Mouse (Mus musculus) ES-E14 (cell line): Measurements from ENCODE around the gene Cdk5rap1. TPM values are rescaled to one million over a fixed set of nuclear protein-coding genes. Genes with fewer than 3 reads are reported as not detected.

Source experiments
- DNase-seq: peaks from one replicate; pipeline ENCODE4 v3.0.0-alpha.2; 2013; ENCODE audit warnings: low read depth, low spot score
- H3K27ac ChIP-seq: 2 replicates; pipeline ENCODE4 v1.5.1; 2012; ENCODE audit warnings: low read depth, mild to moderate bottlenecking, low read length, moderate library complexity, mixed read lengths; ENCODE audit not compliant: poor library complexity, insufficient read depth, severe bottlenecking
- H3K36me3 ChIP-seq: 2 replicates; pipeline ENCODE4 v1.6.1; 2012; ENCODE audit warnings: mild to moderate bottlenecking, low read length, moderate library complexity, mixed read lengths; ENCODE audit not compliant: control insufficient read depth, poor library complexity, insufficient read depth, severe bottlenecking
- H3K4me1 ChIP-seq, 2 experiments: fragments of 150-350 bp in 1 of 2; sonication (generic) in 1 of 2; 2 replicates each; pipeline ENCODE4 v1.6.1; 2012; ENCODE audit warnings: low read length in 2 of 2, mild to moderate bottlenecking in 1 of 2, mixed read lengths in 1 of 2; ENCODE audit not compliant: control insufficient read depth in 2 of 2, insufficient read depth in 2 of 2, poor library complexity in 1 of 2
- H3K4me3 ChIP-seq, 2 experiments: fragments of 150-350 bp in 1 of 2; sonication (generic) in 1 of 2; 2 replicates each; pipeline ENCODE4 v1.5.1; 2012; ENCODE audit warnings: low read length in 2 of 2, low read depth in 1 of 2, mild to moderate bottlenecking in 1 of 2, mixed read lengths in 1 of 2; ENCODE audit not compliant: insufficient read depth in 1 of 2, poor library complexity in 1 of 2, severe bottlenecking in 1 of 2
- H3K9ac ChIP-seq: 2 replicates; pipeline ENCODE4 v1.6.1; 2012; ENCODE audit warnings: low read depth, mild to moderate bottlenecking, low read length, mixed read lengths; ENCODE audit not compliant: poor library complexity, insufficient read depth, severe bottlenecking
- H3K9me3 ChIP-seq: fragments of 150-350 bp; sonication (generic); 2 replicates; pipeline ENCODE4 v1.6.1; 2012; ENCODE audit warnings: low read depth, mild to moderate bottlenecking, low read length; ENCODE audit not compliant: control insufficient read depth, insufficient read depth
- CHD2 ChIP-seq: IDR thresholded peaks from 2 replicates; pipeline ENCODE4 v1.6.1; 2014; ENCODE audit warnings: mild to moderate bottlenecking, low read depth, low read length, inconsistent platforms
- HCFC1 ChIP-seq: IDR thresholded peaks from 2 replicates; pipeline ENCODE4 v1.6.1; 2012; ENCODE audit warnings: low read length, inconsistent platforms, borderline replicate concordance; ENCODE audit not compliant: insufficient read depth
- MAFK ChIP-seq: IDR thresholded peaks from 2 replicates; pipeline ENCODE4 v1.6.1; 2014; ENCODE audit warnings: mild to moderate bottlenecking, low read depth, low read length, inconsistent platforms; ENCODE audit not compliant: insufficient read depth
- ZC3H11A ChIP-seq: IDR thresholded peaks from 2 replicates; pipeline ENCODE4 v1.6.1; 2012; ENCODE audit warnings: low read depth, mild to moderate bottlenecking, inconsistent platforms, low read length, borderline replicate concordance
- ZNF384 ChIP-seq: IDR thresholded peaks from 2 replicates; pipeline ENCODE4 v1.6.1; 2012; ENCODE audit warnings: low read depth, low read length, inconsistent platforms
- in situ Hi-C, 2 experiments: fragments of 600-800 bp; cut with MboI; formaldehyde crosslinking; loops; one replicate each; pipeline ENCODE4 v1.15.1; 2025; ENCODE audit warnings: low sequenced_read_pairs in 2 of 2, inconsistent platforms in 1 of 2; ENCODE audit not compliant: unreplicated experiment in 2 of 2
- total RNA-seq: library from RNA; depleted of rRNA; stranded (reverse); fragments of 300-350 nt; gene quantifications from 2 replicates; pipeline ENCODE4 v1.2.3, GENCODE M21; 2012

The Cdk5rap1 gene
- total RNA-seq, 1 experiment, result 30.0 TPM

DNA sequence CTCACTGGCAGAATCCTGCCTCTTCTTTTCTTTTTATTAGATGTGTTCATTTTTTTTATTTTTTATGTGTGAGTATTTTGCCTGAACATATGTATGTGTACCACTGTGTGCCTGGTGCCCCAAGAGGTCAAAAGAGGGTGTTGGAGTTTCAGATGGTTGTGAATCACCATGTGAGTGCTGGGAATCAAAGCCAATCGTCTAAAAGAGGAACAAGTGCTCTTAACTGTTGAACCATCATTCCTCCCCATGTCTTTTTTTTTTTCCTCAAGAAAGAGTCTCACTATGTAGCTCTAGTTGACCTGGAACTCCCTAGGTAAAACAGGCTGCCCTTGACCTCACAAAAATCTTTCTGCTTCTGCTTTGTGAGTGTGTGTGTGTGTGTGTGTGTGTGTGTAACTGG is 29.2 kb upstream of the Cdk5rap1 start:
- 0 out of 2 replicates have a peak, but pooled peaks cover 3% of the 10 kb centered on the region for H3K9me3 ChIP-seq
- H3K36me3 ChIP-seq, result 0 out of 2 replicates have a peak, but pooled peaks cover 2% of the 10 kb centered on the region
- in situ Hi-C loops, result no loop called here
- no peak for DNase-seq
- H3K9ac ChIP-seq, result no peak overlapping the region
- no peak overlapping the region for H3K27ac ChIP-seq
- no peaks in the 10 kb centered on the region for H3K4me1 ChIP-seq
- no peak overlapping the region for H3K4me3 ChIP-seq
- TF ChIP-seq CHD2 (no peak), ZNF384 (no peak), ZC3H11A (no peak)

DNA sequence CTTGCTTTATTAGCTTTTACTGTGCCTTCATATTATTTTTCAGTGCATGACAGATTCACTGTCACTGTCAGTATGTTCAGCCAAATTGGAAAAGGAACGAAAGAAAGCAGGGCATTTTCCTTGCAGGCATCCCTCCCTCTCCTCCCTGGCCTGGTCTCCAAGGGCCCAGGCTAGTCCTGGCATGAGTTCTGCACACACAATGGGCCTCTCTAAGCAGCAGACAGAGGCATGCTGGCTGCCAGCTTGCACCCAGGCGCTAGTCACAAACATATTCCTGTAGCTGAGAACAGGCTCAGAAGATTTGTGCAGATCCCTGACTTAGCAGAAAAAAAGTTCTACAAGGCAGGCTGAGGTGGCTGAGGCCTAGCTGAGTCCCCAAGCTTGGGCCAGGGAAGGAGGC is 26.5 kb upstream of the Cdk5rap1 start:
- TF ChIP-seq CHD2, result no peak
- no peak for TF ChIP-seq ZNF384
- no peak for TF ChIP-seq MAFK
- TF ChIP-seq HCFC1, result no peak
- TF ChIP-seq ZC3H11A, result no peak
- DNase-seq, result no peak
- Histone ChIP-seq H3K9me3 (no peaks in the 10 kb centered on the region), H3K4me3 (no peak overlapping the region), H3K4me1 (no peaks in the 10 kb centered on the region), H3K9ac (no peak overlapping the region), H3K27ac (no peak overlapping the region), H3K36me3 (0 out of 2 replicates have a peak, but pooled peaks cover 2% of the 10 kb centered on the region)
- in situ Hi-C loops, result no loop called here

DNA sequence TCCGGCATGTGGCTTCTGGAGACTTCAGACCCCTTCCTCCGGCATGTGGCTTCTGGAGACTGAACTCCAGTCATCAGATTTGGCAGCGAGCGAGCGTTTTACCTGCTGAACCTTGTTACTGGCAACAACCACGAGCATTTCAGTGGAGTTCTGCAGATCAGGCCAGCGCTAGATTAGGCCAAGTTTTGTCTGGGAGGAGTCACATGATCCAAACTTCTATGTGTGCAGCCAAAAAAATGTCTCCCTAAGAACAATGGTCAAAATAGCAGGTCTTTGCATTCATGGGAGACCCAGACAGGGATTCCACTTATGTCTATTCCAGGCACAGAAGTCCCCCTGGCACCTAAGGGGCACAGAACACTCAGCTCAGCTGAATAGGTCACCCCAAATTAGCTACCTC is 25.5 kb upstream of the Cdk5rap1 start:
- TF ChIP-seq HCFC1, result no peak
- no peak for TF ChIP-seq MAFK
- TF ChIP-seq ZNF384, result no peak
- no peak for TF ChIP-seq CHD2
- no peak for TF ChIP-seq ZC3H11A
- H3K4me3 ChIP-seq, result no peak overlapping the region
- H3K9me3 ChIP-seq, result no peaks in the 10 kb centered on the region
- in situ Hi-C loops, result no loop called here
- 0 out of 2 replicates have a peak, but pooled peaks cover 2% of the 10 kb centered on the region for H3K36me3 ChIP-seq
- no peak overlapping the region for H3K9ac ChIP-seq
- no peak for DNase-seq
- H3K27ac ChIP-seq, result no peak overlapping the region
- no peaks in the 10 kb centered on the region for H3K4me1 ChIP-seq

- TF ChIP-seq MAFK, result no peak
- no peak for TF ChIP-seq CHD2
- TF ChIP-seq ZNF384, result no peak
- no peak for TF ChIP-seq ZC3H11A
- no peak for TF ChIP-seq HCFC1
- Histone ChIP-seq H3K9me3 (no peaks in the 10 kb centered on the region), H3K36me3 (0 out of 2 replicates have a peak, but pooled peaks cover 2% of the 10 kb centered on the region), H3K27ac (no peak overlapping the region), H3K4me1 (no peaks in the 10 kb centered on the region), H3K9ac (no peak overlapping the region), H3K4me3 (no peak overlapping the region)
- in situ Hi-C loops, result no loop called here
- DNase-seq, result no peak
These were observed 23.7 kb upstream of the Cdk5rap1 start for GRCm38 (mm10) chr2:154396529-154396928.

- no peak overlapping the region for H3K9ac ChIP-seq
These were observed 21.8 kb upstream of the Cdk5rap1 start for GRCm38 (mm10) chr2:154394602-154395001.

More at GRCm38 (mm10) chr2:154394602-154395001, 21.8 kb upstream of the Cdk5rap1 start:
- TF ChIP-seq MAFK (no peak), CHD2 (no peak), ZC3H11A (no peak), HCFC1 (no peak), ZNF384 (no peak)
- Histone ChIP-seq H3K27ac (no peak overlapping the region), H3K36me3 (0 out of 2 replicates have a peak, but pooled peaks cover 2% of the 10 kb centered on the region), H3K4me1 (peaks cover 1 to 7% of the 10 kb centered on the region in 2 experiments; a peak in 3 of 4 replicates), H3K4me3 (no peak overlapping the region), H3K9me3 (no peaks in the 10 kb centered on the region)
- in situ Hi-C loops, result no loop called here
- DNase-seq, result no peak
